Mouse (Mus musculus) kidney, adult 11 months (tissue): ENCODE measurements at regions not wholly inside any gene's neighbourhood (a gene's known extent, or its start where the extent isn't known, plus 50 kb on each side); places are given as distances from the start of the nearest gene placed in this dataset.
A peak's percentile ranks its signal among the peaks of the same experiment; 100 is the strongest.
"Not testable (repeated sequence)": the region's sequence is repeated elsewhere in the genome, so short reads cannot be mapped to it uniquely, and the experiment has no call there.

Source experiments
- DNase-seq: peaks from one replicate; pipeline ENCODE4 v3.0.0; 2022

GRCm38 (mm10) chr11:56505068-56505467, 464.3 kb upstream of the Nmur2 start:
- DNase-seq: no peak

DNA sequence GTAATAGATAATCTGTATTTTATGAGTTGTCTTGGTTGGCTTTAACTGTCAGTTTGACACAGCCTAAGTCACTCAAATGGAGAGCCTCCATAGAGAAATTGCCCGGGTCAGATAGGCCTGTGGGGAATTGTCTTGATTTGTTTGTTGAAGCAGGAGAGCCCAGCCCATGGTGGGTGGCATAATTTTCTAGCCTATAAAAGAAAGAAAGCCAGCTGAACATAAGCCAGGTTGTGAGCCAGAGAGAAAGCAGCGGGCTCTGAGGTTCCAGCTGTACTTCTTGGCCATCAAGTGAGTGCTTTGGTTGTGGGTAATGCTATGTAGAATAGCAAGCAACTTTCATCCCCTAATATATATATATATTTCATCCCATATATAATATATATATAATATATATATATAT, 474.1 kb upstream of the Nmur2 start:
- no peak for DNase-seq

DNA sequence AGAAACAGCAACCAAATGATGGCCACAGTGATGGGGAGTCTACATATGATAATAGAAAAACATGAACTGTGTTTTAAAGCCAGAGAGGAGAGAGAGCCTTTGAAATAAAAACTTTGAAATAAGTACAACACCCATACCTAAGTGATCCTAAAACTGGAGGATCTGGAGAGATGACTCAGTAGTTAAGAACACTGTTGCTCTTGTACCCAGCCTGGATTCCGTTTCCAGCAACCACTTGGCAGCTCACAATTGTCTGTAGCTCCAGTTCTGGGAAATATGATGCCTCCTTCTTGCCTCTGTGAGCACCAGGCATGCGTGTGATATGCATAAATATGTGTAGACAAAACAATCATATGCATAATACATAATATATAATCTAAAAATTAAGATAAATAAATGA, 477.7 kb upstream of the Nmur2 start:
- no peak for DNase-seq

- DNase-seq: no peak
Observed at GRCm38 (mm10) chr11:56550736-56551135, 460.5 kb upstream of the Gria1 start.

DNA sequence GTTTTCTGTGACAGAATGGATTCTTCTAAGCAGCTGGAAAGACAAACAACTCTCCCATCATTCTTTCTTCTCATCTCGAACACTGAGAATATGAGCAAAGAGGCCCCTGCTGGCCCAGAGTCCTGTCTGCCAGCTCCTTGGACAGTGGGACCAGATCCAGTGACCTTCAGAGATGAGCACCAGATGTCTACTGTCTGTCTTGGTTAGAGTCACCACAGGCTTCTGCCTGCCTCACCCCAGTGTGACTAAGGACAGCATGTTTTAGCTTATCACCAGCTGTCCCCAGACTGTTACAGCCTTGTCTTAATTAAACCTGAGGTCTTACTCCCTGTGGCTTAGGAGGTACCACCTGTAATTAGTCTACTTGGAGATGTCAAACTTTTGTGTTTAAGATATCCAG, 454.9 kb upstream of the Gria1 start:
- DNase-seq: peak; percentile 2

DNA sequence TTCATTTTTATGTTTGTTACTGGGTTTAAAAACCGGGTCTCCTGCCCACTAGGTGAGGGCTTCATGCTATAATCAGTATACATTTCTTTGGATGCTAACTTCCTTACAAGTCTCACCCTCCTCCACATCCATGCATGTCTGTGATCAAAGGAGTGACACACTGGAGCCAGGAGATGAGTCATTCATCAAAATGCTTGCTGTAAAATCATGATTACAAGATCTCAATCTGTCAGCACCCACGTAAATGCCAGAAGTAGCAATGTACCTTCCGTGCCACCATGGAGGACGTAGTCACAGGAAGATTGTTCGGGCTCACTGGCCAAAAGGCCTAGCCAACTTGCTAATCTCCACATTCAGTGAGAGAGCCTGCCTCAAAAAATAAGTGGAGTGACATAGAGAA, 431.2 kb upstream of the Gria1 start:
- no peak for DNase-seq

DNA sequence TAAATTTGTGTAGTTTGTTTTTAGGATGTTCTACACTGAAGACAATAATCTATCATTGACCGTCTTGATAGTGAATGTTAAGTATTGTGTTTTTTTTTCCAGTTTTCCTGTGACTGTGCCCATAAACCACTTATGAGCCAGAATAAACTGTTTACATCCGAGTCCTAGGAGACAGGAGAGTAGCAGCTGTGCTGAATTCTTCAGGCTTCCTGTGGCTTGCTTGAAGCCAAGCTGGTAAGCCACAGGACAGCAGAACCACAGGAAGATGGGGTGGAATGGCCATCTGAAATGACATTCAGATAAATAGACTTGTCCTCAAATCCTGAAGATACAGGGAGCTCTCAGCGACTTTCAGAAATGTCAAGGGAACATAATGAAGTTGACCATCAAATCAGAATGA, 428.1 kb upstream of the Gria1 start:
- no peak for DNase-seq

DNA sequence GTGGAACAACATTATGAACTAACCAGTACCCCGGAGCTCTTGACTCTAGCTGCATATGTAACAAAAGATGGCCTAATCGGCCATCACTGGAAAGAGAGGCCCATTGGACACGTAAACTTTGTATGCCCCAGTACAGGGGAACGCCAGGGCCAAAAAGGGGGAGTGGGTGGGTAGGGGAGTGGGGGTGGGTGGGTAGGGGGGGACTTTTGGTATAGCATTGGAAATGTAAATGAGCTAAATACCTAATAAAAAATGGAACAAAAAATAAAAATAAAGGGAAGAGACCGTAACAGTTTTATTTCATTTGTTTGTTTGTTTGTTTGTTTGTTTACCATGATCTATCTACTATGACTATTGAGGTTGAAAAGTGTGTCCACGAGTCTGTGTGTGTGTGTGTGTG, 417.8 kb upstream of the Gria1 start:
- not testable (repeated sequence) for DNase-seq

DNA sequence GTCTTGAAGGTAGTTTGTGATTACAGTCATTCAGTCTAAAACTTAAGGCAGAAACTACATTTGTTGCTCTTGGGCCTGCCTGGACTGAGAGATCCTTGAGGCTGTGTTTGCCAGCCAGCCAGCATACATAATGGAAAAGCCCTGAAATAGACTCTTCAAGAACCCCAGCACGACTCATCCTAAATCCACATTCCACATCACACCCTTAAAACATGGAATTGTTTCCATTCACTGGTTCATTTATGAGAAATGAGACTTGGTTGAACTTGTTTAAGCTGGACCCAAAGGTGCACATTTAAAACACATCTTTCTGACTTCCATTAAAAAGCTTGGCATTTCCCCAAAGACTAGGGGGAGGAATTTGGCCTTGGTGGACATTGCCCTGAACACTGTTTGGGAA, 407.4 kb upstream of the Gria1 start:
- no peak for DNase-seq

GRCm38 (mm10) chr11:56627659-56628058, 383.5 kb upstream of the Gria1 start:
- DNase-seq: no peak

GRCm38 (mm10) chr11:56633445-56633844, 377.7 kb upstream of the Gria1 start:
- no peak for DNase-seq

DNA sequence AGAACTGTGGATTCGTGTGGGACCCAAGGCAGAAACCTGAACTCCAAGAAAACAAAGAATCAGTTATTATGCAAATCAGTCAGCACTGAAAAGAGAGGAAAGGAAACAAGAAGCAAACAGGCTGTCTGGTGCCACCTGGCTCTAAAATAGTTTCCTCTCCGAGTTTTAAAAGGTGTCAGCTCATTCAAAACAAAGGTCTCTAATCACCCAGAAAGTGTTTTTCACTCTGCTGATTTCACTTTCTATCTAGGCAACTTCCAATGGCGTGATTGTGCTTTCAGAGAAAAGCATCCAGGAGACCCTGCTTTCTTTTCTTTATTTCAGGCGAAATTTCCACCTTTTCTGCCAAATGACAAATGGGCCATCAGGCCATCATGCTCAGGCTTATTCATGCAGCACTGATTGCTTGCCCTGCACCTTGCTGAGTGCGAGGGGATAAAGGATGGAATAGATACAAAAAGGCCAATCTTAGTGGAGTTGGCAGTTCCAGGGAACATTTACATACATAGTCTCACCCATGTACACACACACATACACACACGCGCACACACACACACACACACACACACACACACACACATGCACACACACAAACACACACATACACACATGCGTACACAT, 374.5 kb upstream of the Gria1 start:
- DNase-seq: no peak

- DNase-seq: no peak
Observed at GRCm38 (mm10) chr11:56641716-56642115, 369.5 kb upstream of the Gria1 start.
